Comparison of ENCODE assay signal across 14 mouse cellular contexts in the genomic region with DNA sequence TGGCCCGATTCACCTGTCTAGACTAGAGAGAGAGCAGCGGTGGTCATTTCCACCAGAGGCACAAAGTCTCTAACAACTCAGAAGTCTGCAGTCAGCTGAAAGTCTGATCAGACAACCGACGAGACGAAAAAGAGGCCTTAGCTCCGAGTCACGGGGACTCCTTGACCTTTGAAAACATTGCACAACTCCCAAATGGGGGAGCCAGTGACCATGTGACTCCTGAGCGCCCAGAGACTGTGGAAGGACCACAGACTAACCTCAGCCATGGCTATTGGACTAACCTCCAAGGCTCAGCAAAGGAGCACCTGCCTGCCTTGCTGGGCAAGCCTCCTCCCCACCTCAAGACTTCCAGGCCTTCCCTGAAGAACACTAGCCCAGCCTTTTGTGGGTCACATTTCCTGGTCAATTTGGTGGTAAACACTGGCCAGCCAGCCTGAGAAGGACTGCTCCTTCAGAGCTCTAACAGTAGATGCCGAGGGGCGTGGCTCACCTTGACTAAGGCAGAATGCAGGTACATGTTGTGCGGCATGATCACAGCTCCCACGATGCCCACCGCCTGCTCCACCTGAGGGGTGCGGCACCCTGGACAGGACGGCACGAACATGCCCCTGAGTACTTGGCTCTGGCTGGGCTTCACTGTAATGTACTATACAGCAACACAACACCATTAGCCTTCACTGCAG. TPM values are rescaled to one million over a fixed set of nuclear protein-coding genes. Genes with fewer than 3 reads are reported as not detected.
DNase-seq lines count a peak whose midpoint lies in the region; ATAC-seq and TF ChIP-seq lines count a peak whose summit lies in the region.
"Had no signal": no experiment of that assay in that cellular context is flagged by ENCODE, and none has a peak within 500 bp of the region (broad histone marks: within the 10 kb centered on the region; RNA-seq: fewer than 3 reads in every experiment).

No protein-coding gene starts in this region.

- no peaks in the 10 kb centered on the region for H3K9me3 ChIP-seq in heart, embryonic 15.5 days (replicated peaks)
- no peaks in the 10 kb centered on the region for H3K9me3 ChIP-seq in kidney, postnatal 0 days (replicated peaks; ENCODE audit: low read length)
- no peaks in the 10 kb centered on the region for H3K9me3 ChIP-seq in midbrain, embryonic 15.5 days

- H3K9ac ChIP-seq in heart, embryonic 15.5 days: no peak overlapping the region
- no peak overlapping the region for H3K9ac ChIP-seq in kidney, postnatal 0 days (ENCODE audit: low read depth, low read length)
- no peak overlapping the region for H3K9ac ChIP-seq in midbrain, embryonic 15.5 days

- ATAC-seq in heart, embryonic 15.5 days (replicated peaks; ENCODE audit: insufficient number of reproducible peaks, insufficient read depth, low FRiP score, low read depth): 0 out of 2 replicates have a peak, but pooled peaks have one; percentile 10
- ATAC-seq in kidney, postnatal 0 days (replicated peaks; ENCODE audit: low FRiP score, low read depth): no peak
- ATAC-seq in midbrain, embryonic 15.5 days (replicated peaks): no peak

- peaks cover 4% of the 10 kb centered on the region; the same call in 1 of the 2 replicates for H3K4me1 ChIP-seq in heart, embryonic 15.5 days (replicated peaks)
- no peaks in the 10 kb centered on the region for H3K4me1 ChIP-seq in kidney, postnatal 0 days (replicated peaks; ENCODE audit: insufficient read depth, low read length)
- no peaks in the 10 kb centered on the region for H3K4me1 ChIP-seq in midbrain, embryonic 15.5 days

- DNase-seq in heart, adult 11 months: no peak
- DNase-seq in adrenal gland, adult 8-10 months: peak; percentile 66
- DNase-seq in kidney, postnatal 0 days (ENCODE audit: low spot score): no peak
- DNase-seq in lung, postnatal 14 days: peak; percentile 37
- no peak for DNase-seq in B cell, adult 2 months
- no peak for DNase-seq in cerebellum, postnatal 10 days

- no peaks in the 10 kb centered on the region for H3K27me3 ChIP-seq in heart, embryonic 15.5 days
- no peaks in the 10 kb centered on the region for H3K27me3 ChIP-seq in kidney, postnatal 0 days (ENCODE audit: insufficient read depth, low read length)
- H3K27me3 ChIP-seq in midbrain, embryonic 15.5 days (replicated peaks): no peaks in the 10 kb centered on the region

- H3K4me2 ChIP-seq in heart, embryonic 15.5 days: no peak overlapping the region
- H3K4me2 ChIP-seq in kidney, postnatal 0 days (ENCODE audit: low read length): no peak overlapping the region
- H3K4me2 ChIP-seq in midbrain, embryonic 15.5 days: no peak overlapping the region

- WGBS in heart, embryonic 15.5 days: 89% methylated on average over 16 of the region's 16 CpGs
- 81% methylated on average over 16 of the region's 16 CpGs for WGBS in kidney, postnatal 0 days
- 91% methylated on average over 16 of the region's 16 CpGs for WGBS in midbrain, embryonic 15.5 days

- peaks cover 70% of the 10 kb centered on the region for H3K36me3 ChIP-seq in heart, embryonic 15.5 days
- peaks cover 63% of the 10 kb centered on the region for H3K36me3 ChIP-seq in kidney, postnatal 0 days (ENCODE audit: insufficient read depth, low read length)
- peaks cover 50% of the 10 kb centered on the region for H3K36me3 ChIP-seq in midbrain, embryonic 15.5 days (replicated peaks)

- no peak for TF ChIP-seq CTCF in kidney, postnatal 0 days (IDR thresholded peaks at IDR 0.05; ENCODE audit: low read depth)

- no peak overlapping the region for H3K4me3 ChIP-seq in heart, embryonic 15.5 days
- H3K4me3 ChIP-seq in kidney, postnatal 0 days (replicated peaks; ENCODE audit: low read depth, low read length): no peak overlapping the region
- no peak overlapping the region for H3K4me3 ChIP-seq in midbrain, embryonic 15.5 days

- no peak overlapping the region for H3K27ac ChIP-seq in heart, embryonic 15.5 days
- 0 out of 2 replicates have a peak overlapping the region, but pooled peaks have one; percentile 2 for H3K27ac ChIP-seq in kidney, postnatal 0 days
- H3K27ac ChIP-seq in midbrain, embryonic 15.5 days: no peak overlapping the region

RNA-seq across cellular contexts. Expression of a gene that starts 18.5 kb away (rescaled TPM):
- polyA plus RNA-seq in heart, embryonic 15.5 days (2015; fragmentation: Nextera tagmentation; extraction: Ambion mirVana): 0.09 TPM in 1 of 2 replicates, not detected in the other
- under 1 TPM; 0.09 to 0.28 (median 0.26) TPM for total RNA-seq in adrenal gland, adult 8-10 months (2022)
- polyA plus RNA-seq in kidney, postnatal 0 days (2015; fragmentation: Nextera tagmentation; extraction: Ambion mirVana): 1.3 and 1.5 TPM in 2 replicates
- 0.09 TPM in 2 replicates for polyA plus RNA-seq in midbrain, embryonic 15.5 days (2015; fragmentation: Nextera tagmentation; extraction: Ambion mirVana)
- total RNA-seq: ES-E14; heart, adult 8-10 months; hematopoietic stem cell, adult 5-6 weeks; layer of hippocampus, adult 18-20 months; left cerebral cortex, postnatal 36 days had no signal

RNA-seq across cellular contexts. Expression of a gene that starts 21.4 kb away (rescaled TPM):
- polyA plus RNA-seq in heart, embryonic 15.5 days (2015; fragmentation: Nextera tagmentation; extraction: Ambion mirVana): 11.6 and 14.9 TPM in 2 replicates
- total RNA-seq in adrenal gland, adult 8-10 months (2022): 100 to 1,000 TPM; 110 to 151 (median 127) TPM
- polyA plus RNA-seq in kidney, postnatal 0 days (2015; fragmentation: Nextera tagmentation; extraction: Ambion mirVana): 28.1 and 33.2 TPM in 2 replicates
- 28.0 and 31.0 TPM in 2 replicates for polyA plus RNA-seq in midbrain, embryonic 15.5 days (2015; fragmentation: Nextera tagmentation; extraction: Ambion mirVana)

RNA-seq across cellular contexts. Expression of a gene that starts 39.1 kb away (rescaled TPM):
- polyA plus RNA-seq in heart, embryonic 15.5 days (2015; fragmentation: Nextera tagmentation; extraction: Ambion mirVana): not detected in 2 replicates
- 1 to 10 TPM in 2 of 4 experiments, not detected in 2; 1.0 to 1.7 TPM for total RNA-seq in adrenal gland, adult 8-10 months (2022)
- polyA plus RNA-seq in kidney, postnatal 0 days (2015; fragmentation: Nextera tagmentation; extraction: Ambion mirVana): 0.69 TPM in 1 of 2 replicates, not detected in the other
- not detected in 2 replicates for polyA plus RNA-seq in midbrain, embryonic 15.5 days (2015; fragmentation: Nextera tagmentation; extraction: Ambion mirVana)
- total RNA-seq: ES-E14; heart, adult 8-10 months; hematopoietic stem cell, adult 5-6 weeks; layer of hippocampus, adult 18-20 months; left cerebral cortex, postnatal 36 days had no signal
- polyA plus RNA-seq: testis, adult 2 months had no signal

RNA-seq across cellular contexts. Expression of a gene that starts 50.5 kb away (rescaled TPM):
- polyA plus RNA-seq in heart, embryonic 15.5 days (2015; fragmentation: Nextera tagmentation; extraction: Ambion mirVana): not detected in 2 replicates
- 1 to 10 TPM; 1.5 to 3.3 (median 2.5) TPM for total RNA-seq in adrenal gland, adult 8-10 months (2022)
- polyA plus RNA-seq in kidney, postnatal 0 days (2015; fragmentation: Nextera tagmentation; extraction: Ambion mirVana): 1.8 and 2.8 TPM in 2 replicates
- polyA plus RNA-seq in midbrain, embryonic 15.5 days (2015; fragmentation: Nextera tagmentation; extraction: Ambion mirVana): not detected in 2 replicates
- total RNA-seq: hematopoietic stem cell, adult 5-6 weeks had no signal
- polyA plus RNA-seq: testis, adult 2 months had no signal

RNA-seq across cellular contexts. Expression of a gene that starts 50.5 kb away (rescaled TPM):
- polyA plus RNA-seq in heart, embryonic 15.5 days (2015; fragmentation: Nextera tagmentation; extraction: Ambion mirVana): not detected in 2 replicates
- under 1 TPM; 0.41 to 0.98 (median 0.71) TPM for total RNA-seq in adrenal gland, adult 8-10 months (2022)
- 1.9 and 2.0 TPM in 2 replicates for polyA plus RNA-seq in kidney, postnatal 0 days (2015; fragmentation: Nextera tagmentation; extraction: Ambion mirVana)
- 0.11 and 0.13 TPM in 2 replicates for polyA plus RNA-seq in midbrain, embryonic 15.5 days (2015; fragmentation: Nextera tagmentation; extraction: Ambion mirVana)
- total RNA-seq: hematopoietic stem cell, adult 5-6 weeks; layer of hippocampus, adult 18-20 months; left cerebral cortex, postnatal 36 days had no signal
- polyA plus RNA-seq: testis, adult 2 months had no signal

Comparison
In these comparisons a context has a peak if more than half of its experiments do, and no peak if none do; other contexts are left out.
1. DNase-seq: peak in adrenal gland, adult 8-10 months (single experiment) and lung, postnatal 14 days (single experiment); none in heart, adult 11 months (single experiment), kidney, postnatal 0 days (single experiment), B cell, adult 2 months (0 of 2) and cerebellum, postnatal 10 days (0 of 2).